Mouse (Mus musculus) CH12.LX (cell line): ENCODE measurements around the gene Kcnj9. TPM values are rescaled to one million over a fixed set of nuclear protein-coding genes. Genes with fewer than 3 reads are reported as not detected.

Source experiments
- DNase-seq: peaks from one replicate; pipeline ENCODE4 v3.0.0-alpha.2; 2013; ENCODE audit errors: extremely low read depth
- H3K27ac ChIP-seq: 2 replicates; pipeline ENCODE4 v1.5.1; 2012; ENCODE audit warnings: low read depth, mild to moderate bottlenecking, control low read depth, moderate library complexity; ENCODE audit not compliant: insufficient read depth
- H3K27me3 ChIP-seq: replicated peaks from 2 replicates; pipeline ENCODE3; 2012; ENCODE audit warnings: inconsistent platforms
- H3K36me3 ChIP-seq, 2 experiments: replicated peaks in 1 of 2; 2 replicates each; pipeline versions ENCODE3 to v1.6.1; 2012; ENCODE audit warnings: inconsistent platforms in 1 of 2, low read length in 1 of 2, mild to moderate bottlenecking in 1 of 2, mixed read lengths in 1 of 2, moderate library complexity in 1 of 2; ENCODE audit not compliant: control insufficient read depth in 1 of 2, insufficient read depth in 1 of 2
- H3K4me1 ChIP-seq, 2 experiments: 2 replicates each; pipeline ENCODE4 v1.6.1; 2012; ENCODE audit warnings: inconsistent platforms in 1 of 2, moderate library complexity in 1 of 2; ENCODE audit not compliant: insufficient read depth in 2 of 2, control insufficient read depth in 1 of 2
- H3K4me2 ChIP-seq: 2 replicates; pipeline ENCODE4 v1.6.1; 2012; ENCODE audit warnings: low read depth, mild to moderate bottlenecking, control low read depth; ENCODE audit not compliant: poor library complexity, insufficient read depth, severe bottlenecking
- H3K4me3 ChIP-seq, 3 experiments: fragments of 150-350 bp in 1 of 3; sonication (generic) in 1 of 3; replicated peaks in 1 of 3; 2 replicates each; pipeline versions ENCODE3 to v1.5.1; 2011 to 2012; ENCODE audit warnings: low read depth in 2 of 3, low read length in 2 of 3, mild to moderate bottlenecking in 2 of 3, moderate library complexity in 2 of 3, control low read depth in 1 of 3, improper control_type of control experiment in 1 of 3, inconsistent platforms in 1 of 3, mixed read lengths in 1 of 3; ENCODE audit not compliant: poor library complexity in 1 of 3
- H3K79me2 ChIP-seq: replicated peaks from 2 replicates; pipeline ENCODE4 v1.6.1; 2012; ENCODE audit warnings: mild to moderate bottlenecking, moderate library complexity; ENCODE audit not compliant: control insufficient read depth, poor library complexity, insufficient read depth, severe bottlenecking; ENCODE audit errors: extremely low read depth
- H3K9ac ChIP-seq: 2 replicates; pipeline ENCODE4 v1.6.1; 2012; ENCODE audit warnings: low read depth, mild to moderate bottlenecking, control low read depth, moderate library complexity; ENCODE audit not compliant: insufficient read depth
- H3K9me3 ChIP-seq: replicated peaks from 2 replicates; pipeline ENCODE3; 2012; ENCODE audit warnings: low read length, inconsistent platforms, mixed read lengths
- BHLHE40 ChIP-seq: IDR thresholded peaks from 2 replicates; pipeline ENCODE4 v1.6.1; 2011; ENCODE audit warnings: mild to moderate bottlenecking, low read depth, low read length, improper control_type of control experiment
- CHD2 ChIP-seq: IDR thresholded peaks from 2 replicates; pipeline ENCODE4 v1.6.1; 2011; ENCODE audit warnings: low read length, improper control_type of control experiment
- E2F4 ChIP-seq: IDR thresholded peaks from 2 replicates; pipeline ENCODE4 v1.6.1; 2011; ENCODE audit warnings: low read depth, low read length, improper control_type of control experiment; ENCODE audit not compliant: insufficient replicate concordance
- EP300 ChIP-seq: IDR thresholded peaks from 2 replicates; pipeline ENCODE4 v1.6.1; 2011; ENCODE audit warnings: low read length, improper control_type of control experiment
- ETS1 ChIP-seq: conservative IDR thresholded peaks from 2 replicates; pipeline ENCODE4 v1.6.1; 2012; ENCODE audit warnings: low read depth, mild to moderate bottlenecking, inconsistent platforms, low read length, improper control_type of control experiment, moderate library complexity
- HCFC1 ChIP-seq: IDR thresholded peaks from 2 replicates; pipeline ENCODE4 v1.6.1; 2012; ENCODE audit warnings: low read depth, mild to moderate bottlenecking, inconsistent platforms, low read length, improper control_type of control experiment
- JUN ChIP-seq: IDR thresholded peaks from 2 replicates; pipeline ENCODE4 v1.6.1; 2011; ENCODE audit warnings: low read depth, mild to moderate bottlenecking, low read length, improper control_type of control experiment, moderate library complexity; ENCODE audit not compliant: insufficient read depth
- JUND ChIP-seq: conservative IDR thresholded peaks from 2 replicates; pipeline ENCODE4 v1.6.1; 2011; ENCODE audit warnings: low read depth, low read length, improper control_type of control experiment
- MAZ ChIP-seq: IDR thresholded peaks from 2 replicates; pipeline ENCODE4 v1.6.1; 2012; ENCODE audit warnings: low read depth, mild to moderate bottlenecking, inconsistent platforms, low read length, improper control_type of control experiment, moderate library complexity
- MXI1 ChIP-seq: IDR thresholded peaks from 2 replicates; pipeline ENCODE4 v1.6.1; 2011; ENCODE audit warnings: mild to moderate bottlenecking, low read depth, low read length, improper control_type of control experiment
- NELFE ChIP-seq: IDR thresholded peaks from 2 replicates; pipeline ENCODE4 v1.6.1; 2011; ENCODE audit warnings: low read depth, low read length, improper control_type of control experiment
- NRF1 ChIP-seq: IDR thresholded peaks from 2 replicates; pipeline ENCODE4 v1.6.1; 2014; ENCODE audit warnings: low read depth, mild to moderate bottlenecking, inconsistent platforms, low read length, improper control_type of control experiment, moderate library complexity
- POLR2A ChIP-seq: IDR thresholded peaks from 2 replicates; pipeline ENCODE4 v1.6.1; 2011; ENCODE audit warnings: low read depth, mild to moderate bottlenecking, improper control_type of control experiment, low read length
- RAD21 ChIP-seq: IDR thresholded peaks from 2 replicates; pipeline ENCODE4 v1.6.1; 2011; ENCODE audit warnings: low read depth, mild to moderate bottlenecking, low read length, improper control_type of control experiment, moderate library complexity
- SMC3 ChIP-seq: IDR thresholded peaks from 2 replicates; pipeline ENCODE4 v1.6.1; 2011; ENCODE audit warnings: low read depth, low read length, improper control_type of control experiment
- UBTF ChIP-seq: IDR thresholded peaks from 2 replicates; pipeline ENCODE4 v1.6.1; 2012; ENCODE audit warnings: low read depth, mild to moderate bottlenecking, inconsistent platforms, low read length, improper control_type of control experiment, moderate library complexity
- ZKSCAN1 ChIP-seq: IDR thresholded peaks from 2 replicates; pipeline ENCODE4 v1.6.1; 2012; ENCODE audit warnings: low read depth, inconsistent platforms, low read length, improper control_type of control experiment, borderline replicate concordance
- dilution Hi-C: fragments of 300-500 bp; cut with MboI; formaldehyde crosslinking; loops from 2 replicates; pipeline ENCODE4 v1.14.3; 2020; ENCODE audit warnings: low sequenced_read_pairs; ENCODE audit not compliant: extremely low pct_unique_long_range_greater_than_20kb, extremely low pct_ligation_motif_present
- in situ Hi-C: fragments of 300-500 bp; cut with MboI; formaldehyde crosslinking; loops from 3 replicates; pipeline ENCODE4 v1.14.3; 2019; ENCODE audit warnings: low sequenced_read_pairs, low pct_ligation_motif_present, low pct_unique_long_range_greater_than_20kb, mixed read lengths
- polyA plus RNA-seq: library from polyadenylated mRNA; unstranded; fragments of >175 nt; gene quantifications from 2 replicates; pipeline ENCODE4 v1.2.1, GENCODE M21; 2012; ENCODE audit warnings: low read depth; ENCODE audit not compliant: insufficient read length
- total RNA-seq, 2 experiments: library from RNA; depleted of rRNA; stranded (reverse); fragments of 300-350 nt in 1 of 2; fragments of >200 nt in 1 of 2; gene quantifications; 2 replicates each; pipeline ENCODE4 v1.2.3; 2012 to 2014

The Kcnj9 gene
- total and polyA plus RNA-seq, 3 experiments: 0.04 to 0.10 TPM; not detected in 1

GRCm38 (mm10) chr1:172328041-172328440 is 1.1 kb downstream of the Kcnj9 start:
- Histone ChIP-seq H3K9me3 (peaks cover 10% of the 10 kb centered on the region), H3K27me3 (peaks cover 42% of the 10 kb centered on the region), H3K9ac (no peak overlapping the region), H3K27ac (no peak overlapping the region), H3K4me3 (no peak overlapping the region), H3K4me2 (no peak overlapping the region), H3K36me3 (peaks cover 0 to 9% of the 10 kb centered on the region in 2 experiments), H3K4me1 (no peaks in the 10 kb centered on the region; a peak in 2 of 4 replicates), H3K79me2 (no peaks in the 10 kb centered on the region)
- no peak for DNase-seq
- dilution Hi-C loops (no loop called here), in situ Hi-C loops (no loop called here)
- no peak for TF ChIP-seq ZKSCAN1
- no peak for TF ChIP-seq MXI1
- TF ChIP-seq SMC3: no peak
- TF ChIP-seq RAD21: no peak
- TF ChIP-seq JUND: no peak
- TF ChIP-seq E2F4: no peak
- TF ChIP-seq ETS1: no peak
- TF ChIP-seq MAZ: no peak
- no peak for TF ChIP-seq EP300

GRCm38 (mm10) chr1:172327206-172328001 is 1.7 kb downstream of the Kcnj9 start:
- Histone ChIP-seq H3K27me3 (peaks cover 40% of the 10 kb centered on the region), H3K4me2 (no peak overlapping the region), H3K36me3 (peaks cover 0 to 9% of the 10 kb centered on the region in 2 experiments), H3K9ac (no peak overlapping the region), H3K4me1 (no peaks in the 10 kb centered on the region; a peak in 2 of 4 replicates), H3K4me3 (no peak overlapping the region), H3K9me3 (peaks cover 10% of the 10 kb centered on the region), H3K27ac (no peak overlapping the region), H3K79me2 (no peaks in the 10 kb centered on the region)
- in situ Hi-C loops (no loop called here), dilution Hi-C loops (no loop called here)
- DNase-seq: no peak
- TF ChIP-seq NELFE (no peak), CHD2 (no peak), JUN (no peak), HCFC1 (no peak), NRF1 (no peak), BHLHE40 (no peak), POLR2A (no peak), MXI1 (no peak), UBTF (no peak)
